In the genomic region with DNA sequence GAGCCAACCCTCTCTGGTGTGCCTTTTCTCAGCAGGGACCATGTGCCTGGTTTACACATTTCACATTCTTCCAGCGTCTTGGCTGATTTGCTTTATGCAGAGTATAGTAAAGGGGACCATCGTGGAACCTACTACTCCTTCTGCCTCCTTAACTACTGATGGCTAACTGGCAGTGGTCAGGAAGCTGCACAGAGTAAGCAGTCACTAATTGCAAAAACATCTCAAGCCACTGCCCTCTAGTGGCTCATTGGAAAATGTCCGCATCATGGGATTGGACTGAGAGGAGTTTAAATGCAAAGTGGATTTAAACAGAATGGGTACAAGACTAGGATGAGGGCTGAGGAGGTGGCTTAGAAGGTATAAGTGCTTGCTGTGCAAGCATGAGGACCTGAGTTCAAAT, we compare ENCODE assay signal across 9 mouse cellular contexts. TPM values are rescaled to one million over a fixed set of nuclear protein-coding genes. Genes with fewer than 3 reads are reported as not detected.
DNase-seq lines count a peak whose midpoint lies in the region; ATAC-seq and TF ChIP-seq lines count a peak whose summit lies in the region.
"Had no signal": no experiment of that assay in that cellular context is flagged by ENCODE, and none has a peak within 500 bp of the region (broad histone marks: within the 10 kb centered on the region; RNA-seq: fewer than 3 reads in every experiment).

No protein-coding gene starts in this region.

- H3K9me3 ChIP-seq in lung, embryonic 14.5 days (ENCODE audit: low read depth, low read length) = no peaks in the 10 kb centered on the region
- H3K9me3 ChIP-seq in midbrain, embryonic 12.5 days = no peaks in the 10 kb centered on the region

- WGBS in lung, embryonic 14.5 days = 21% methylated on average over 3 of the region's 3 CpGs
- 20% methylated on average over 3 of the region's 3 CpGs for WGBS in midbrain, embryonic 12.5 days

- no peak overlapping the region for H3K4me3 ChIP-seq in lung, embryonic 14.5 days (ENCODE audit: low read depth, low read length)
- H3K4me3 ChIP-seq in midbrain, embryonic 12.5 days = no peak overlapping the region

- no peaks in the 10 kb centered on the region for H3K27me3 ChIP-seq in lung, embryonic 14.5 days (ENCODE audit: insufficient read depth, low read length)
- H3K27me3 ChIP-seq in midbrain, embryonic 12.5 days = no peaks in the 10 kb centered on the region

- no peaks in the 10 kb centered on the region for H3K36me3 ChIP-seq in lung, embryonic 14.5 days (ENCODE audit: insufficient read depth)
- H3K36me3 ChIP-seq in midbrain, embryonic 12.5 days = no peaks in the 10 kb centered on the region

- no peaks in the 10 kb centered on the region for H3K4me1 ChIP-seq in lung, embryonic 14.5 days (ENCODE audit: insufficient read depth)
- H3K4me1 ChIP-seq in midbrain, embryonic 12.5 days = no peaks in the 10 kb centered on the region

- intact Hi-C loops in gastrocnemius, postnatal 14 days (cut with DNase I; ENCODE audit: low total_unique reads) = no loop called here

- DNase-seq in lung, embryonic 14.5 days = peak; percentile 78
- DNase-seq in lung, postnatal 25 days (ENCODE audit: low spot score) = no peak
- DNase-seq in cerebellum, adult 18-20 months = peak; percentile 18 to 19
- peak; percentile 51 for DNase-seq in heart, postnatal 4 days
- DNase-seq in kidney, postnatal 4 days = peak; percentile 56 to 70
- DNase-seq in gastrocnemius, postnatal 14 days = no peak
- no peak for DNase-seq in thymus, postnatal 0 days (ENCODE audit: low spot score)

- H3K27ac ChIP-seq in lung, embryonic 14.5 days (ENCODE audit: low read depth) = no peak overlapping the region
- H3K27ac ChIP-seq in midbrain, embryonic 12.5 days (replicated peaks) = no peak overlapping the region

- no peak overlapping the region for H3K9ac ChIP-seq in lung, embryonic 14.5 days
- H3K9ac ChIP-seq in midbrain, embryonic 12.5 days (replicated peaks) = no peak overlapping the region

- H3K4me2 ChIP-seq in lung, embryonic 14.5 days = no peak overlapping the region
- no peak overlapping the region for H3K4me2 ChIP-seq in midbrain, embryonic 12.5 days (replicated peaks)

- peak; percentile 79 for TF ChIP-seq CTCF in lung, embryonic 14.5 days (IDR thresholded peaks at IDR 0.05; ENCODE audit: low read depth)

- ATAC-seq in lung, embryonic 14.5 days (ENCODE audit: insufficient read depth) = 0 out of 2 replicates have a peak, but pooled peaks have one; percentile 13
- ATAC-seq in midbrain, embryonic 12.5 days (ENCODE audit: low FRiP score, low read depth) = peak; percentile 54

RNA-seq across cellular contexts. Expression of a gene that starts 14.7 kb away (rescaled TPM):
- 0.16 and 0.18 TPM in 2 replicates for polyA plus RNA-seq in lung, embryonic 14.5 days (2014; fragmentation: Nextera tagmentation; extraction: Ambion mirVana)
- 1 to 10 TPM in 1 of 2 experiments, under 1 TPM in 1; 0.61 to 1.6 TPM for total RNA-seq in heart, postnatal 4 days (2021)
- polyA plus RNA-seq in midbrain, embryonic 12.5 days (2016; fragmentation: Nextera tagmentation; extraction: Ambion mirVana) = 0.11 TPM in 1 of 2 replicates, not detected in the other
- total RNA-seq in gastrocnemius, postnatal 14 days (2021) = not detected
- 0.40 and 0.48 TPM in 2 replicates for polyA plus RNA-seq in thymus, postnatal 0 days (2015; fragmentation: Nextera tagmentation; extraction: Ambion mirVana)
- total RNA-seq: layer of hippocampus, adult 18-20 months had no signal

Comparison
In these comparisons a context has a peak if more than half of its experiments do, and no peak if none do; other contexts are left out.
1. DNase-seq: peak in lung, embryonic 14.5 days (single experiment), cerebellum, adult 18-20 months (2 of 2), heart, postnatal 4 days (single experiment) and kidney, postnatal 4 days (2 of 2); none in lung, postnatal 25 days (single experiment), gastrocnemius, postnatal 14 days (single experiment) and thymus, postnatal 0 days (single experiment).